Mouse (Mus musculus) 416B (cell line): ENCODE measurements around the gene Ugt1a10.
A peak's percentile ranks its signal among the peaks of the same experiment; 100 is the strongest.
"Not testable (repeated sequence)": the region's sequence is repeated elsewhere in the genome, so short reads cannot be mapped to it uniquely, and the experiment has no call there.

Experiments
- DNase-seq: peaks from one replicate; pipeline ENCODE4 v3.0.0; 2011; ENCODE audit warnings: low read depth

Gene Ugt1a10

DNA sequence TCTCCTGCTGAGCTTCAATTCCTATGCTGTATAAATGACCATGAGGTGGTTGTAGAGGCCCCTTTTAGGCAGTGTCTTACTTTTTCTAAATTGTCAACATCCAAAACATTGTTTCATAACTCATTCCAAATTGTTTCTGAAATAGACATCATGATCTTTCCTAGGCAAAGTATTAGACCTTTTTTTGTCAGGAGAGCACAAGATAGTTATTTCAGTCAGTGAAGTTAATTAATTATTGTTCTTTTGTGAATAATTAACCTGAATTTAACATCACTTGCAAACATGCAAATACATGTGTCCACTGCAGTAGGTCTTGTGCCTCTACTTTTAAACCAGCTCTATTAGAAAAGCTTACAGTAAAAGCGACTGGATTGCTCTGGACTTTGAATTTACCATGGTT lies at the start of gene Ugt1a10:
TSS of gene Ugt1a10 (plus strand) at position 301 of the 400 bp plus-strand sequence.
- DNase-seq: no peak

GRCm38 (mm10) chr1:88007692-88008210 lies 47.4 kb upstream of the Ugt1a10 start:
- DNase-seq: no peak

DNA sequence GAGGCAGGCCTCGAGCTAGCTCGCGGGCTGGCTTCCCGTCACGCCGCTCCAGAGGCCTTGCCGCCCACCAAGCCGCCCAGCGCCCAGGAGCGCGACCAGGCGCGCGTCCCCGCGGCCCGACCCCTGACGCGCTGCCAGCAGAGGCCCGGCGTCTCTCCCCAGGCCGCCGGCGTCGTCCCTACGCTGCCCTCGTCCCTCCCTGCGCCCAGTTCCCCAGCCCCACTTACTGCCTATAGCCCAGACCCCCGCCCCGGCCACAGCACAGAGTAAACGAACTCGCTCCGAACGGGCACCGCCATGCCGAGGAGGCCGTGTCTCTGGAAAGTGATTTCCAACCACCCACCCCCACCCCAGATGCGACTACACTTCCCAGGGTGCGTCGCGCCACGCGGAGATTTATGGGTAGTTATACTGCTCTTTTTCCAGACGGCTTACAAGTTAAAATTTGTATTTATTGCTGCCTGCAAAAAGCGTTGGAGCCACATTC lies 46.9 kb upstream of the Ugt1a10 start, which contains the start of gene Usp40:
TSS of gene Usp40 (minus strand) at position 341 of the 487 bp plus-strand sequence.
- peak; percentile 76 for DNase-seq

- DNase-seq: no peak
Measured at GRCm38 (mm10) chr1:88008735-88009134, 46.5 kb upstream of the Ugt1a10 start.

DNA sequence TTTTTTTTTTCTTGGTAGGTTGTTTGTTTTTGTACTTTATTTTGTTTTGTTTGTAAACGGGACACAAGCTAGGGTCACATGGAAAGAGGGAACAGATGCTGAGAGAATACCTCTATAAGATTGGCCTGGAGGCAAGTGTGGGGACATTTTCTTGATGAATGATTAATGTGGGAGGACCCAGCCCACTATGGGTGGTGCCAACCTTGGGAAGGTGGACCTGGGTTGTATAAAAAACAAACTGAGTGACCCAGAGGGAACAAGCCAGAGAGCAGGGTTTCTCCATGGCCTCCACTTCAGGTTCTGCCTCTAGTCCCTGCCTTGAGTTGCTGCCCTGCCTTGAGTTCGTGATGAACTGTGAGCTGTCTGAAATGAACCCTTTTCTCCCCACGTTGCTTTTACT lies 45.7 kb upstream of the Ugt1a10 start:
- no peak for DNase-seq

DNA sequence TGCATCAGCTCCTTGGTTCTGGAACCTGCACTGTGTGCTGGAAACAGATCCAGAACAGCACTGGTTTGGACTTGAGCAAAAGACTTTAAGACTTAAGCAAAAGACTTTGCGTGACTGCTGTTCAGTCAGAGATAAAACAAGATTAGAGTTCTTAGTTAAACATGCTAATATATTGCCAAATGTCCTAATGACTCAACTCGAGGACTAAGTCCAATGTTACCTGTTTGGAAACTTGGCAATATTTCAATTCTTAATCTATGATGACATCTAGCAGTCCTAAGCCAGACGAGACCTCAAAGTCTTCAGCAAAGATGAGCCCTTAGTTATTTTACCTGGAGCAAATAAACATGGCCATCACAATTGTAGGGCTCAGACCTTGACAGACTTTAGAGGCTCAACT lies 41.5 kb upstream of the Ugt1a10 start:
- DNase-seq: no peak

DNA sequence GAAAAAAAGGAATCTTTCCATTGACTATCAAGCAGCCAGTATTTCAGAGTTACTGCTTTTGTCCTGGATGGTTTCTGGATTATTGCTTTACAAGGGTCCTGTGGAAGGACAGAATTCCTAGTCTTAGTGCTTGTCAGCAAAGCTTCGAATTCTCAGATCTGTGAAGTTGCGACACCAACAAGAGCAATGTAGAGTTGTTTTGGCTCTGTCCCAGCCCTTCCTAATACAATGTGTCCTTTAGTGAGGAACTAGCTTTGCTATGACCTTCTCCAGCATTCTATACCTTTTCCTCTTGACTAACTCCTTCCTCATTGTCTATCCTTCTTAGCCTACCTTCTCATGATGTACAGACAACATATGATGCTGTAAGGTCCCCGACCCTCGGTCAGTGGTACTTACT lies 41.0 kb upstream of the Ugt1a10 start:
- no peak for DNase-seq

- DNase-seq: no peak
Measured at GRCm38 (mm10) chr1:88014671-88015070, 40.5 kb upstream of the Ugt1a10 start.

- DNase-seq: no peak
Measured at GRCm38 (mm10) chr1:88015371-88015770, 39.8 kb upstream of the Ugt1a10 start.

DNA sequence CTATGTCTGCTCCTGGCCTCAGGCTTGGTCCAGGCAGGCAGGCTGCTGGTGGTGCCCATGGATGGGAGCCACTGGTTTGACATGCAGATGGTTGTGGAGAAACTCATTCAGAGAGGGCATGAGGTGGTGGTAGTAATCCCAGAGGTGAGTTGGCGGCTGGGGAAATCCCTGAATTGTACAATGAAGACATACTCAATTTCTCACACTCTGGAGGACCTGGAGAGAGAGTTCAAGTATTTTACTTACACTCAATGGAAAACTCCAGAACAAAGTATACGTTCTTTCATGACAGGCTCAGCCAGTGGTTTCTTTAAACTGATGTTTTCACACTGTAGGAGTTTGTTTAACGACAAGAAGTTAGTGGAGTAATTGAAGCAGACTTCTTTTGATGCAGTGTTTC lies 29.9 kb upstream of the Ugt1a10 start:
- DNase-seq: not testable (repeated sequence)

DNA sequence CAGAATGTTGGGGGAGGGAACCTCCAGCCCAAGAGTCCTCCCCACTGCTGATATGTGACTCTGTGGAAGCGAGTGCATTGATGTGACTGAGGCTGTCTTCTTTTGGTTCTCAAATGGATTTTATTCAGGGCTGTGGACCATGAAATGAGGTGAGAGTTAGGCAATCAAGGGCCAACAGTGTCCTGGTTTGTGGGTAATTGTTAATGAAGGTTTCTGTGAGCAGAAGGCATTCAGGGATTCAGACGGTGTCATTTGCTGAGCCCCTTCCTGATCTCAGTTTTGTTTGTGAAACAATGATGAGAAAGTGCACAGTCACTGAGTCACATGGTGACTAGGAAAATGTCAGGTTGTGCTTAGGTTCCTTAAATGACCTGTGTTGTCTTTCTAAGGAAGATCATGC lies 12.1 kb upstream of the Ugt1a10 start:
- DNase-seq: not testable (repeated sequence)

GRCm38 (mm10) chr1:88044832-88045437 lies 10.3 kb upstream of the Ugt1a10 start:
- not testable (repeated sequence) for DNase-seq

- not testable (repeated sequence) for DNase-seq
Measured at GRCm38 (mm10) chr1:88047408-88047807, 7.8 kb upstream of the Ugt1a10 start.

DNA sequence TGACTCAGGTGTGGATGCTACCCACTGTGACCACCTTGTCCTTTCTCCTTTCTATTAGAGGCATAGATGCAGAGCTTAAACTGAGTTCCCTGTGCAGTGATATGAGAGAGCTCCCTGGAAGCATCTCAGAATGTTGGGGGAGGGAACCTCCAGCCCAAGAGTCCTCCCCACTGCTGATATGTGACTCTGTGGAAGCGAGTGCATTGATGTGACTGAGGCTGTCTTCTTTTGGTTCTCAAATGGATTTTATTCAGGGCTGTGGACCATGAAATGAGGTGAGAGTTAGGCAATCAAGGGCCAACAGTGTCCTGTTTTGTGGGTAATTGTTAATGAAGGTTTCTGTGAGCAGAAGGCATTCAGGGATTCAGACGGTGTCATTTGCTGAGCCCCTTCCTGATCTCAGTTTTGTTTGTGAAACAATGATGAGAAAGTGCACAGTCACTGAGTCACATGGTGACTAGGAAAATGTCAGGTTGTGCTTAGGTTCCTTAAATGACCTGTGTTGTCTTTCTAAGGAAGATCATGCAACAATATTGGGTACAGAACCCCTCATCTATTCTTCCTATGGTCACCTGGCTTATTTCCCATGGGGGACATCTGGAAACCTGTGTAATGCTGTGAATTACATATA lies 11.4 kb downstream of the Ugt1a10 start:
- not testable (repeated sequence) for DNase-seq

DNA sequence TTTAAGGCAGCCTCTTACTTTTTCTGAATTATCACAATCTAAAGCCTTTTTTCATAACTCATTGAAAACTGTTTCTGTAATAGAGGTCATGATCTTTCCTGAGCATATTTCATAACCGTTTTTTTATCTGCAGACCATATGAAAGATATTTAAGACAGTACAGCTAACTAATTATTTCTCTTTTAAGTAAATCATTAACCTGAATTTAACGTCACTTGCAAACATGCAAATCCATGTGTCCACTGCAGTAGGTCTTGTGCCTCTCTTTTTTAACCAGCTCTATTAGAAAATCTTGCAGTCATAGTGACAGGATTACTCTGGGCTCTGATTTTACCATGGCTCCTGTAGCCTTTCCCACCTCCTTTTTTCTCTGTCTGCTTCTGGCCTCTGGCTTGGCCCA lies 15.3 kb downstream of the Ugt1a10 start, which contains the start of gene Ugt1a9:
TSS of gene Ugt1a9 (plus strand) at position 306 of the 400 bp plus-strand sequence.
- DNase-seq: no peak

GRCm38 (mm10) chr1:88070902-88071301 lies 15.7 kb downstream of the Ugt1a10 start:
- DNase-seq: no peak

- no peak for DNase-seq
Measured at GRCm38 (mm10) chr1:88074471-88074870, 19.3 kb downstream of the Ugt1a10 start.

DNA sequence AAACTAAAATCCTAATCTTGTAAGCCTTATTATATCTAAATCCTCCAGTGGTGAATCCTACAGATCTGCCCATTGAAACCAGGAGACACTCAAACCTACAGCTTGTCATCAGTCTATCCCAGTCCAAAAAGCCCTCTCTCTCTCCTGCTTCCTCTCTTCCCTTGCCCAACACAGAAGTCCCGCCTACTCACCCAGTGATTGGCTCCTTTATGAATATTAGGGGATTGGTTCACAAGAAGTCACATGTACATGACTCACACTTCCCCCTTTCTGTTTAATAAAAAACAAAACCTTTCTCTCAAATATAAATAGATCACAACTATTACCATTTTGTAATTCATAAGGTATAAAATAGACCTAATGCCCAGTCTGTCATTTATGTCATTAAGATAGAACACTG lies 21.9 kb downstream of the Ugt1a10 start:
- peak; percentile 40 for DNase-seq

DNA sequence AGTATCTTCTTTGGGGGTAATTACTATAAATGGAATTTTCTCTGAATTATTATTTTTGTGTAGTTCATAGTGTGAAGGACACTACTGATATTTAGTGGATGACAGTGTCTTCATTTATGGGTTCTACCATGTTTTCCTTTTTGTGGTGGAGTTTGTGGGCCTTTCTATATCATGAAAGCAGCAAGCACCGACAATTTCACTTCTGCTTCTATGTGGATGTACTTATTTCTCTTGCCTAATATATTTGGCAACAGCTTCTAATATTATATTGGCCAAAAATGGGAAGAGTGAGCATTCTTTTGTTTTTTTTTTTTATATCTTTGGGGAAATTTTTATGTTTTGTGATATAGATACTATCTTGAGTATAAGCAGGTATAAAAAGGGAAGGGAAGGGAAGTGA lies 26.5 kb downstream of the Ugt1a10 start:
- no peak for DNase-seq

- DNase-seq: no peak
Measured at GRCm38 (mm10) chr1:88086125-88086524, 30.9 kb downstream of the Ugt1a10 start.

GRCm38 (mm10) chr1:88087513-88087912 lies 32.3 kb downstream of the Ugt1a10 start, which contains the start of gene Ugt1a8:
TSS of gene Ugt1a8 (plus strand) at chr1:88087813.
- DNase-seq: no peak

- DNase-seq: peak; percentile 8
Measured at GRCm38 (mm10) chr1:88092341-88092740, 37.2 kb downstream of the Ugt1a10 start.

- peak; percentile 49 for DNase-seq
Measured at GRCm38 (mm10) chr1:88094270-88094676, 39.1 kb downstream of the Ugt1a10 start.
